In genomic region chr2:166417628-166418027, GRCm38 (mm10) we compare ENCODE assay signal across 16 mouse cellular contexts.
DNase-seq lines count a peak whose midpoint lies in the region; ATAC-seq and TF ChIP-seq lines count a peak whose summit lies in the region.
"Had no signal": no experiment of that assay in that cellular context is flagged by ENCODE, and none has a peak within 500 bp of the region (broad histone marks: within the 10 kb centered on the region; RNA-seq: fewer than 3 reads in every experiment).

No protein-coding gene starts in this region.

- H3K4me2 ChIP-seq in stomach, postnatal 0 days (replicated peaks; ENCODE audit: low read depth): no peak overlapping the region
- H3K4me2 ChIP-seq in midbrain, embryonic 13.5 days (replicated peaks): no peak overlapping the region
- H3K4me2 ChIP-seq: heart, embryonic 15.5 days; hindbrain, embryonic 13.5 days had no signal

- no peaks in the 10 kb centered on the region for H3K36me3 ChIP-seq in E14TG2a.4 (ENCODE audit: insufficient read depth, low read length)
- H3K36me3 ChIP-seq in limb, embryonic 10.5 days: no peaks in the 10 kb centered on the region
- no peaks in the 10 kb centered on the region for H3K36me3 ChIP-seq in stomach, postnatal 0 days (ENCODE audit: control insufficient read depth, insufficient read depth, low read length)
- no peaks in the 10 kb centered on the region for H3K36me3 ChIP-seq in midbrain, embryonic 13.5 days
- H3K36me3 ChIP-seq: heart, embryonic 15.5 days; hindbrain, embryonic 13.5 days had no signal

- TF ChIP-seq CTCF in E14TG2a.4 (conservative IDR thresholded peaks at IDR 0.05; ENCODE audit: low read length): no peak
- TF ChIP-seq CTCF in stomach, postnatal 0 days (IDR thresholded peaks at IDR 0.05; ENCODE audit: low read depth): no peak

- no peak overlapping the region for H3K9ac ChIP-seq in stomach, postnatal 0 days (ENCODE audit: low read length)
- no peak overlapping the region for H3K9ac ChIP-seq in midbrain, embryonic 13.5 days (replicated peaks)
- H3K9ac ChIP-seq: heart, embryonic 15.5 days; hindbrain, embryonic 13.5 days had no signal

- ATAC-seq in stomach, postnatal 0 days (ENCODE audit: low FRiP score, low TSS enrichment): no peak
- no peak for ATAC-seq in midbrain, embryonic 13.5 days
- ATAC-seq: forebrain, embryonic 14.5 days had no signal

- 91% methylated on average over 10 of the region's 10 CpGs for WGBS in limb, embryonic 10.5 days
- 94% methylated on average over 10 of the region's 10 CpGs for WGBS in stomach, postnatal 0 days
- WGBS in midbrain, embryonic 13.5 days: 84% methylated on average over 10 of the region's 10 CpGs

- peak; percentile 56 to 82 for DNase-seq in frontal cortex, postnatal 10 days (ENCODE audit: low spot score in 2 of 2)
- peak; percentile 71 to 88 for DNase-seq in layer of hippocampus, postnatal 14 days (ENCODE audit: low spot score in 2 of 2)
- no peak for DNase-seq in limb, embryonic 10.5 days (ENCODE audit: low spot score)
- no peak for DNase-seq in thymus, postnatal 25 days
- no peak for DNase-seq in B cell, adult 2 months
- no peak for DNase-seq in stomach, postnatal 0 days (ENCODE audit: low spot score)
- DNase-seq: cerebellum, adult 18-20 months; kidney, adult 11 months; kidney, postnatal 36 days; thymus, postnatal 14 days had no signal

- no peak for TF ChIP-seq EP300 in stomach, postnatal 0 days (optimal IDR thresholded peaks at IDR 0.05)

- peak overlapping the region; percentile 56; the same call in 1 of the 2 replicates for H3K27ac ChIP-seq in limb, embryonic 10.5 days
- no peak overlapping the region for H3K27ac ChIP-seq in stomach, postnatal 0 days (replicated peaks)
- no peak overlapping the region for H3K27ac ChIP-seq in midbrain, embryonic 13.5 days
- H3K27ac ChIP-seq: heart, embryonic 15.5 days; hindbrain, embryonic 13.5 days had no signal

- H3K4me1 ChIP-seq in E14TG2a.4 (replicated peaks; ENCODE audit: low read depth, low read length): peaks cover 68% of the 10 kb centered on the region
- peaks cover 36% of the 10 kb centered on the region for H3K4me1 ChIP-seq in limb, embryonic 10.5 days
- no peaks in the 10 kb centered on the region for H3K4me1 ChIP-seq in stomach, postnatal 0 days (replicated peaks; ENCODE audit: control insufficient read depth, insufficient read depth)
- H3K4me1 ChIP-seq in midbrain, embryonic 13.5 days (replicated peaks): peaks cover 28% of the 10 kb centered on the region

- H3K4me3 ChIP-seq in E14TG2a.4 (replicated peaks; ENCODE audit: low read length): 0 out of 2 replicates have a peak overlapping the region, but pooled peaks have one; percentile 3
- no peak overlapping the region for H3K4me3 ChIP-seq in limb, embryonic 10.5 days
- no peak overlapping the region for H3K4me3 ChIP-seq in stomach, postnatal 0 days (ENCODE audit: low read depth, low read length)
- no peak overlapping the region for H3K4me3 ChIP-seq in midbrain, embryonic 13.5 days (replicated peaks)
- H3K4me3 ChIP-seq: heart, embryonic 15.5 days; hindbrain, embryonic 13.5 days; megakaryocyte, embryonic 14.5 days had no signal

- H3K9me3 ChIP-seq in E14TG2a.4 (ENCODE audit: low read length): no peaks in the 10 kb centered on the region
- H3K9me3 ChIP-seq in limb, embryonic 10.5 days (replicated peaks): no peaks in the 10 kb centered on the region
- H3K9me3 ChIP-seq in stomach, postnatal 0 days (ENCODE audit: control insufficient read depth, low read length): no peaks in the 10 kb centered on the region
- no peaks in the 10 kb centered on the region for H3K9me3 ChIP-seq in midbrain, embryonic 13.5 days
- H3K9me3 ChIP-seq: heart, embryonic 15.5 days; hindbrain, embryonic 13.5 days; megakaryocyte, embryonic 14.5 days had no signal

- H3K27me3 ChIP-seq in E14TG2a.4 (ENCODE audit: insufficient read depth, low read length): no peaks in the 10 kb centered on the region
- no peaks in the 10 kb centered on the region for H3K27me3 ChIP-seq in limb, embryonic 10.5 days (ENCODE audit: low read depth, poor library complexity, severe bottlenecking)
- H3K27me3 ChIP-seq in stomach, postnatal 0 days (ENCODE audit: control insufficient read depth, insufficient read depth, low read length): no peaks in the 10 kb centered on the region
- peaks cover 9% of the 10 kb centered on the region; the same call in 1 of the 2 replicates for H3K27me3 ChIP-seq in midbrain, embryonic 13.5 days
- H3K27me3 ChIP-seq: heart, embryonic 15.5 days had no signal

Comparison
In these comparisons a context has a peak if more than half of its experiments do, and no peak if none do; other contexts are left out.
1. DNase-seq: peak in frontal cortex, postnatal 10 days (2 of 2) and layer of hippocampus, postnatal 14 days (2 of 2); none in limb, embryonic 10.5 days (single experiment), thymus, postnatal 25 days (single experiment), B cell, adult 2 months (0 of 2) and stomach, postnatal 0 days (single experiment).